Mouse (Mus musculus) limb, embryonic 11.5 days (tissue): ENCODE measurements around the gene Tuba1c. TPM values are rescaled to one million over a fixed set of nuclear protein-coding genes. Genes with fewer than 3 reads are reported as not detected.
"Not testable (repeated sequence)": the region's sequence is repeated elsewhere in the genome, so short reads cannot be mapped to it uniquely, and the experiment has no call there.

Experiments
- ATAC-seq: fragments of 200-750 bp; cut with Nextera tagmentation; 2 replicates; pipeline ENCODE4 v1.8.0; 2017; ENCODE audit warnings: low read depth; ENCODE audit not compliant: insufficient number of reproducible peaks, low FRiP score, low TSS enrichment
- DNase-seq: peaks from one replicate; pipeline ENCODE4 v3.0.0-alpha.2; 2015; ENCODE audit warnings: low spot score
- H3K27ac ChIP-seq: fragments of 300-500 bp; sonication (generic); replicated peaks from 2 replicates; pipeline ENCODE4 v1.5.1; 2014; ENCODE audit warnings: low read depth, mild to moderate bottlenecking, low read length
- H3K27me3 ChIP-seq: fragments of 300-500 bp; sonication (generic); 2 replicates; pipeline ENCODE4 v1.6.1; 2014; ENCODE audit warnings: mild to moderate bottlenecking, low read length, mixed read lengths; ENCODE audit not compliant: control insufficient read depth, insufficient read depth
- H3K36me3 ChIP-seq: fragments of 300-500 bp; sonication (generic); 2 replicates; pipeline ENCODE4 v1.6.1; 2014; ENCODE audit warnings: mild to moderate bottlenecking, low read length, moderate library complexity, mixed read lengths; ENCODE audit not compliant: control insufficient read depth, insufficient read depth
- H3K4me1 ChIP-seq: fragments of 300-500 bp; sonication (generic); 2 replicates; pipeline ENCODE4 v1.6.1; 2014; ENCODE audit warnings: low read length, mixed read lengths; ENCODE audit not compliant: control insufficient read depth, insufficient read depth
- H3K4me2 ChIP-seq: fragments of 300-500 bp; sonication (generic); 2 replicates; pipeline ENCODE4 v1.6.1; 2014; ENCODE audit warnings: low read depth, mild to moderate bottlenecking, moderate library complexity; ENCODE audit not compliant: severe bottlenecking
- H3K4me3 ChIP-seq: fragments of 300-500 bp; sonication (generic); 2 replicates; pipeline ENCODE4 v1.5.1; 2014; ENCODE audit warnings: low read depth, low read length
- H3K9ac ChIP-seq: fragments of 300-500 bp; sonication (generic); 2 replicates; pipeline ENCODE4 v1.6.1; 2014; ENCODE audit warnings: mild to moderate bottlenecking, low read length
- H3K9me3 ChIP-seq: fragments of 300-500 bp; sonication (generic); 2 replicates; pipeline ENCODE4 v1.6.1; 2016; ENCODE audit warnings: low read length; ENCODE audit not compliant: control insufficient read depth
- WGBS: fragments of 180-500 bp; shearing (Covaris S2); extraction: QIAGEN DNeasy Blood & Tissue Kit; methylation state at CpG from one replicate; pipeline ENCODE4 v1.1.7; 2014; 5-methylcytosine and 5-hydroxymethylcytosine counted together
- polyA plus RNA-seq: library from polyadenylated mRNA; unstranded; fragments of >200 nt; fragmentation: Nextera tagmentation; extraction: Ambion mirVana; gene quantifications from 2 replicates; pipeline ENCODE4 v1.2.1, GENCODE M21; 2014

Gene Tuba1c
- polyA plus RNA-seq, 1 experiment from 2014 or later: 157 TPM

DNA sequence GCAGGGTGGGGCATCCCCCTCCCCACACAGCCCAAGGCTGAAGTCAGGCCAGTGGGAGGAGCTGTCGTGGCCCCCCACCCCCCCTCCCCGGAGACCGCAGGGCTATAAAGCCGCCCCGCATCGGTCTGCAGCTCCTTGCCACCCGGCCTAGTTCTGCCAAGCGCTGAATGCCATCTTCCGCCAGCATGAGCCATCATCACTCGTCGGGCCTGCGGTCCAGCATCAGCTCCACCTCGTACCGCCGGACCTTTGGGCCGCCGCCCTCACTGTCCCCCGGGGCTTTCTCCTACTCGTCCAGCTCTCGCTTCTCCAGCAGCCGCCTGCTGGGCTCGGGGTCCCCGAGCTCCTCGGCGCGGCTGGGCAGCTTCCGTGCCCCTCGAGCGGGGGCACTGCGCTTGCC lies 25.3 kb downstream of the Tuba1c start, which contains the start of gene Prph:
TSS of gene Prph (plus strand) at position 135 of the 400 bp plus-strand sequence.
- H3K9me3 ChIP-seq: no peaks in the 10 kb centered on the region
- H3K4me3 ChIP-seq: peak within 1 kb of the TSS; percentile 26
- DNase-seq (no peak), ATAC-seq (no peak)
- no peak within 1 kb of the TSS for H3K27ac ChIP-seq
- peaks cover 16% of the 10 kb centered on the region for H3K4me1 ChIP-seq
- no peaks in the 10 kb centered on the region for H3K36me3 ChIP-seq
- WGBS: under 1% methylated on average over 29 of the region's 30 CpGs
- H3K4me2 ChIP-seq: peak within 1 kb of the TSS; percentile 52
- H3K27me3 ChIP-seq: peaks cover 61% of the 10 kb centered on the region
- H3K9ac ChIP-seq: 0 out of 2 replicates have a peak within 1 kb of the TSS, but pooled peaks have one; percentile 22

DNA sequence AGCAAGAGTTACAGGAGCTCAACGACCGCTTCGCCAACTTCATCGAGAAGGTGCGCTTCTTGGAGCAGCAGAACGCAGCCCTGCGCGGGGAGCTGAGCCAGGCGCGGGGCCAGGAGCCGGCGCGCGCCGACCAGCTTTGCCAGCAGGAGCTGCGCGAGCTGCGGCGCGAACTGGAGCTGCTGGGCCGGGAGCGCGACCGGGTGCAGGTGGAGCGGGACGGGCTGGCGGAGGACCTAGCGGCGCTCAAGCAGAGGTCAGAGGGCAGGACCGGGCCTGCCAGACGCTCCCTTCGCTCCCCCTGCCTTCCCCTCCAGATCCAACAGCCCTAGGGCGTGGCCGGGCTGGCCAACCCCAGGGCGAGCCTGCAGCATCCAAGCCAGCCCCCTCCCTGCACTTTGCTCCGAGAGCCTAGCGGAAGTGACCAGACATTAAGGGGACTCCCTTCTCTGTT lies 25.8 kb downstream of the Tuba1c start:
- Histone ChIP-seq H3K4me3 (peak overlapping the region; percentile 26), H3K9me3 (no peaks in the 10 kb centered on the region), H3K27ac (no peak overlapping the region), H3K9ac (0 out of 2 replicates have a peak overlapping the region, but pooled peaks have one; percentile 22), H3K4me1 (peaks cover 16% of the 10 kb centered on the region), H3K27me3 (peaks cover 61% of the 10 kb centered on the region), H3K36me3 (no peaks in the 10 kb centered on the region), H3K4me2 (peak overlapping the region; percentile 52)
- WGBS: 0% methylated on average over 36 of the region's 37 CpGs
- DNase-seq: peak; percentile 61
- no peak for ATAC-seq

DNA sequence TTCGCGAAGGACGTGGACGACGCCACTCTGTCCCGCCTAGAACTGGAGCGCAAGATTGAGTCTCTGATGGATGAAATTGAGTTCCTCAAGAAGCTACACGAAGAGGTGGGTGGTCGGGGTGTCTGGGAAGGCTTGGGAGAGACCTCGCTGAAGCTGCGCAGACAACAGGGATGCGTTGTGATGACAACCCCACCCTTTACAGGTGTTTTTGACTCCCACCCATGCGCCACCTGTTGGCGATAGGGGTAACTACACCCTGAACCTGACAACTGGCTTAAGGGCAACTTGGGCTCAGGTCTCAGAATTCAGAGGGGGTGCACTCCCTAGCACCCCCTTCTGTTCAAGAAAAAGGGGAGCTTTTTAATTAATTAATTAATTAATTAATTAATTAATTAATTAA lies 26.6 kb downstream of the Tuba1c start:
- ATAC-seq (no peak), DNase-seq (peak; percentile 69)
- Histone ChIP-seq H3K4me3 (no peak overlapping the region), H3K4me2 (no peak overlapping the region), H3K36me3 (no peaks in the 10 kb centered on the region), H3K4me1 (peaks cover 16% of the 10 kb centered on the region), H3K27me3 (peaks cover 61% of the 10 kb centered on the region), H3K9me3 (no peaks in the 10 kb centered on the region), H3K27ac (no peak overlapping the region), H3K9ac (no peak overlapping the region)
- WGBS: 9% methylated on average over 14 of the region's 14 CpGs

DNA sequence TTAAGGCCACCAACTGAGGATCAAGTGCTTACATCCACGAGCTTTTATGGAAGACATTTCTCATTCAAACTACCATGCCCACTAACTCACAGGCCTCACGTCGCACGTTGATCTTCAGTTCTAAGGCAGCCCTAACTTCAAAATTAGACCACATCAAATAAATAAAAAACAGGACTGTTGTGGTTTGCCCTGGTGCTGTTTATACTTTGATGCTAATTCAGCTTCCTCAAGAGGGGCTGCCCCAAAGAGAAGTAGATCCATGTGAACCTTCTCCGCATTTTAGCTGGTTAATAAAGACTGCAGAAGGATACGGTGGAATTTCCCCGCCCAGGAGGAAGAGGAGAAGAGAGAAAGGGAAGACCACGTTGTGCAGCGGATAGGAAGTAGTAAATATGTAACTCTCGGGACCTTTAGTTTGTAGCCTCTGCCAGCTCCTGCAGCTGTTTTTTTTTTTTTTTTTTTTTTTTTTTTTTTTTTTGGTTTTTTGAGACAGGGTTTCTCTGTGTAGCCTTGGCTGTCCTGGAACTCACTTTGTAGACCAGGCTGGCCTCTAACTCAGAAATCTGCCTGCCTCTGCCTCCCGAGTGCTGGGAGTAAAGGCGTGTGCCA lies 36.0 kb downstream of the Tuba1c start:
- H3K36me3 ChIP-seq: no peaks in the 10 kb centered on the region
- no peaks in the 10 kb centered on the region for H3K27me3 ChIP-seq
- no peak for ATAC-seq
- no peak overlapping the region for H3K4me2 ChIP-seq
- no peak overlapping the region for H3K4me3 ChIP-seq
- no peak overlapping the region for H3K27ac ChIP-seq
- no peaks in the 10 kb centered on the region for H3K9me3 ChIP-seq
- WGBS: 79% methylated on average over 12 of the region's 12 CpGs
- no peaks in the 10 kb centered on the region for H3K4me1 ChIP-seq
- H3K9ac ChIP-seq: no peak overlapping the region
- no peak for DNase-seq

DNA sequence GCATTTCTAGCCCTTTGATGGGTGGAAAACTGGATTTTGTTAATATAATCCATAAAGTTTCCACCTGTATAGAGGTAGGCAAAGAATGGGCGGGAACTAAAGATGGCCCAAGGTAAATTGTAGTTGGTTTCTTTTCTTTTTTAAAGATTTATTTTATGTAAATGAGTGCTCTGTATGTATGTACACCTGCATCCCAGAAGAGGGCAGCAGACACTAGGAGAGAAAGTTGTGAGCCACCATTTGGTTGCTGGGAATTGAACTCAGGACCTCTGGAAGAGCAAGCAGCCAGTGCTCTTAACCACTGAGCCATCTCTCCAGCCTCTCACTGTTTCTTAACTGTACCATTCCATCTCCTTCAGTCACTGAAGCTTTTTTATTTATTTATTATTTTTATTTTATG lies 42.3 kb downstream of the Tuba1c start:
- H3K4me2 ChIP-seq: no peak overlapping the region
- H3K27me3 ChIP-seq: no peaks in the 10 kb centered on the region
- H3K4me3 ChIP-seq: no peak overlapping the region
- ATAC-seq (no peak), DNase-seq (no peak)
- no peak overlapping the region for H3K27ac ChIP-seq
- peaks cover under 1% of the 10 kb centered on the region; the same call in 1 of the 2 replicates for H3K36me3 ChIP-seq
- 86% methylated on average over 1 of the region's 1 CpGs for WGBS
- H3K4me1 ChIP-seq: peaks cover 10% of the 10 kb centered on the region
- H3K9ac ChIP-seq: no peak overlapping the region
- H3K9me3 ChIP-seq: no peaks in the 10 kb centered on the region

DNA sequence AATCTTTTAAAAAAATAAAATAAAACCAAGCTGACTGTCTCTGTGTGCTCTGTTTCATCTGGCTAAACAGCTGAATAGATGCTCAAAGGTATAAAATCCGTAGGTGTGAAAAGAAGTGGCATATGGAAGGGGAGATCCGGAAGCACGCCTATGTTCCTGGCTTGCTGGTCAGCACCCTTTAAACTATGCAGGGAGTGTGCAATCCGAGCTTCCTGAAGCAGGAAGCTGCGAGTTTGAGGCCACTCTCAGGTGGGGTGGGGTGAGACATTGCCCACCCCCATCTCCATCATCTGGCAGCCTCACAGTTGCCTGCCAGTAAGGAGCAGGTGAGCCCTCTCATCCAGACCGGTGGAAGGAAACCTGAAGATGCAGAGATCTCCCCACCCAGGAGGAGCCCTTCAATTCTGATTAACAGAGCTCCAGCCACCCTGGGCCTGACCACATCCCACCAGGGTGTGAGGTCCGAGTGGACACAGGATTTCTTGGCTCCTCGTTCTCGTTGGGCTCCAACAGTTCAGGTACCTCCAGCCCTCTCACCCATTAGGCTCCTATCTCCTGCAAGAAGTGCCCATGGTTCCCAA lies 44.4 kb downstream of the Tuba1c start, which contains the start of gene Troap:
TSS of gene Troap (plus strand) at position 557 of the 581 bp plus-strand sequence.
- peak; percentile 49; the same call in 1 of the 2 replicates for ATAC-seq
- WGBS: 20% methylated on average over 9 of the region's 9 CpGs
- Histone ChIP-seq H3K9me3 (no peaks in the 10 kb centered on the region), H3K27ac (peak within 1 kb of the TSS; percentile 84), H3K9ac (peak within 1 kb of the TSS; percentile 86), H3K4me3 (peak within 1 kb of the TSS; percentile 61), H3K4me2 (peak within 1 kb of the TSS; percentile 90), H3K4me1 (peaks cover 10% of the 10 kb centered on the region), H3K27me3 (no peaks in the 10 kb centered on the region), H3K36me3 (peaks cover 12% of the 10 kb centered on the region; the same call in 1 of the 2 replicates)
- no peak for DNase-seq

DNA sequence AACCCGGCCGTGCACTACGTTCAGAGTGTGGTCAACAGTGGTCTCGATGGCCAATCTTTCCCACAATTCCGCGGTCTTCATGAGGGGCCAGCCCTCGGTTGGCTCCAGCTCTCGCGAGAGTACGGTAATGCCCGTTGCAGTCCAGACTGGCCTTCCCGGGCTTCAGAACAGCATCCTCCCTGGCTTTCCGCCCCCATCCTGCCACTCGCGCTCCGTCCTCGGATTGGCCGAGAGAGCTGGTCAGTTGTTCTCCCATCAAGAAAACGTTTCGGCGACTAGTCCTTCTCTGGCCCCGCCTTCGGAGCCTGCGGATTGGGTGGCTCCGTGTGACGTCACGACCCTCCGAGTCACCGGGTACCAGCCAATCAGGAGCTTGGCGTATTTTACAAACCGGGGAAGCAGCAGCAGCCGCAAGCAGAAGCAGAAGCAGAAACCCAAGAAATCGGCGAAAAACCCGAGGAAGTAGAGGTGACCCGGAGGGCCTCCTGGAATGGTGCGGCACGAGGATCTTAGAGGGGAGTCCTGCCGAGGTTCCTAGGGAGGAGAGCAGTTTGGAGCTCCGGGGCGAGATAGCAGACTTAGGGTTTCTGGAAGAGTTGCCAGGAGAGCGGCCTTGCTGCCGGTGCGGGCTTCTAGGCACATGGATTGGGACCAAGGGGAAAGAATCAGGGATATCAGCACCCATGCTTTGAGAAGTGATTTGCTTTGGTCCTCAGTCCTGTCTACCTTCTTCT lies 45.1 kb downstream of the Tuba1c start:
- WGBS: under 1% methylated on average over 44 of the region's 44 CpGs
- H3K27ac ChIP-seq: peak overlapping the region; percentile 84
- peak overlapping the region; percentile 86 for H3K9ac ChIP-seq
- DNase-seq (peak; percentile 98), ATAC-seq (peak; percentile 96)
- H3K36me3 ChIP-seq: peaks cover 12% of the 10 kb centered on the region; the same call in 1 of the 2 replicates
- peak overlapping the region; percentile 90 for H3K4me2 ChIP-seq
- no peaks in the 10 kb centered on the region for H3K9me3 ChIP-seq
- H3K27me3 ChIP-seq: no peaks in the 10 kb centered on the region
- peaks cover 10% of the 10 kb centered on the region for H3K4me1 ChIP-seq
- H3K4me3 ChIP-seq: peak overlapping the region; percentile 61

DNA sequence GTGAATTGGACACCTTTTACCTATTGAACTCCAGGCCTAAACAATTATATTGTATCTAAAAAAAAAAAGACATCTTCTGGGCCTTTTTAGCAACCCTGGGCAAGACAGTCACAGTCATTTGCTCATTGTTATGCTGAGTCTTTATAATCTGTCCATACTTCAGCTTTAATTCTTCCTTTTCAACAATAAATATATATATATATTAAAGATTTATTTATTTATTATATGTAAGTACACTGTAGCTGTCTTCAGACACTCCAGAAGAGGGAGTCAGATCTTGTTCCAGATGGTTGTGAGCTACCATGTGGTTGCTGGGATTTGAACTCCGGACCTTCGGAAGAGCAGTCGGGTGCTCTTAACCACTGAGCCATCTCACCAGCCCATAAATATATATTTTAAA lies 46.3 kb downstream of the Tuba1c start:
- not testable (repeated sequence) for H3K27ac ChIP-seq, DNase-seq, H3K9me3 ChIP-seq, ATAC-seq, H3K9ac ChIP-seq, H3K4me3 ChIP-seq, H3K27me3 ChIP-seq
- Histone ChIP-seq H3K4me2 (peak overlapping the region; percentile 73; the same call in 1 of the 2 replicates), H3K36me3 (peaks cover 12% of the 10 kb centered on the region; the same call in 1 of the 2 replicates), H3K4me1 (peaks cover 10% of the 10 kb centered on the region)
- WGBS: 98% methylated on average over 3 of the region's 3 CpGs
